Mouse (Mus musculus) common myeloid progenitor, adult 5-6 weeks (primary cell): ENCODE measurements around the gene Otp. TPM values are rescaled to one million over a fixed set of nuclear protein-coding genes. Genes with fewer than 3 reads are reported as not detected.
A peak's percentile ranks its signal among the peaks of the same experiment; 100 is the strongest.

Experiments
- ATAC-seq: replicated peaks from 2 replicates; pipeline ENCODE4 v1.8.0; 2016; ENCODE audit warnings: low read depth, mild to moderate bottlenecking, moderate TSS enrichment, inconsistent platforms; ENCODE audit not compliant: poor library complexity, severe bottlenecking
- total RNA-seq: library from RNA; stranded (forward); fragments of 200-1000, 187-1606 nt; gene quantifications from 2 replicates; pipeline ENCODE4 v1.2.3, GENCODE M21; 2017

Otp gene
- total RNA-seq, 1 experiment from 2014 or later = not detected

DNA sequence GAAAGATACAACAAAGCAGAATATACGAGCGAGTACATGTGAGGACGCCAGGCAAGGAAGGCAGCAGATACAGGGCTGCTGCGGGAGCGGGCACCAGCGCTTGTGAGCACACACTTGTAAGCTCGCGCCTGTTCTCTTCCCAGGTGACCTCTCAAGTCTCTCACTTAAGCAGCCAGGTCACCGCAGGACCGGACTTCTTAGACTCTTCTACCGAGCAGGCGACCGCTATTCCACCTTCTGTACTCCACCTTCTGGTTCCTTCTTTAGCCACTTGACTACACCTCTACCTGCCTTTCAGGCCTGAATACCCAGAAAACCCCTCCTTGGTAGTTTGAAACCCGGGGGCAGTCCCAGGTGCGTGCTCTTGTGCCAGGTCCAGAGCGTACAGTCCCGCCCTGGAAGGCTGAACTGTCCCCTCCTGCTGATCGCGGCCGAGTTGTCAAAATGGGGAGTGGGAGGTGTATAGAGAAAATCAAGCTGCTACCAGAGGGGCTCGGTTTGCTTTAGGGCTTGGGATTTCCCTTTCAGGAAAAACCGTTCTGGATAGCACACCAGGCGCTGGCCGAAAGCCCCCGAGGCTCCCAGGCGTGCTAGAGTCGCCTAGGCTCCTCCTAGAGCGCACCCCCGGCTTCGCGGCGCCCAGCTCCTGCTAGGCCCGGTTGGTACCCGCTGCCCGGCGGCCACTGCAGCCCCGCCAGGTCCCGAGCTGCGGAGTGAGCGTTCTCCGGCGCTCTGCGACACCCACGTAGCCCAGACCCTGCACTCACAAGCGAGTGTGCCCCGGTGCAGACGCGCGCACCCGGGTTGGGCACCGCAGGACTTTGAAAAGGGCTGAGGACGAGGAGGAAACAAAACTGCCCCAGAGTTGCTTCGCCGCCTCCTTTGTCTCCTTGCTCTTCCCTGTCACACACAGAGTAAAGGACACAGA, 2.0 kb upstream of the Otp start:
- no peak for ATAC-seq

- no peak for ATAC-seq
These were observed 1.4 kb upstream of the Otp start for GRCm38 (mm10) chr13:94874039-94874425.

GRCm38 (mm10) chr13:94874656-94875395, 576 bp upstream of the Otp start:
- no peak for ATAC-seq

- no peak for ATAC-seq
These were observed 1.1 kb downstream of the Otp start for GRCm38 (mm10) chr13:94876286-94877210.

- ATAC-seq = no peak
These were observed 1.8 kb downstream of the Otp start for GRCm38 (mm10) chr13:94877211-94877590.

GRCm38 (mm10) chr13:94877991-94878745, 2.8 kb downstream of the Otp start:
- no peak for ATAC-seq

GRCm38 (mm10) chr13:94881201-94881600, 5.8 kb downstream of the Otp start:
- no peak for ATAC-seq

- ATAC-seq = no peak
These were observed 6.8 kb downstream of the Otp start for GRCm38 (mm10) chr13:94882221-94882620.

- ATAC-seq = no peak
These were observed 7.3 kb downstream of the Otp start for GRCm38 (mm10) chr13:94882711-94883145.

- ATAC-seq = peak; percentile 36; the same call in 1 of the 2 replicates
These were observed 8.0 kb downstream of the Otp start for GRCm38 (mm10) chr13:94883163-94883965.

GRCm38 (mm10) chr13:94883966-94884960, 8.9 kb downstream of the Otp start:
- ATAC-seq = no peak

DNA sequence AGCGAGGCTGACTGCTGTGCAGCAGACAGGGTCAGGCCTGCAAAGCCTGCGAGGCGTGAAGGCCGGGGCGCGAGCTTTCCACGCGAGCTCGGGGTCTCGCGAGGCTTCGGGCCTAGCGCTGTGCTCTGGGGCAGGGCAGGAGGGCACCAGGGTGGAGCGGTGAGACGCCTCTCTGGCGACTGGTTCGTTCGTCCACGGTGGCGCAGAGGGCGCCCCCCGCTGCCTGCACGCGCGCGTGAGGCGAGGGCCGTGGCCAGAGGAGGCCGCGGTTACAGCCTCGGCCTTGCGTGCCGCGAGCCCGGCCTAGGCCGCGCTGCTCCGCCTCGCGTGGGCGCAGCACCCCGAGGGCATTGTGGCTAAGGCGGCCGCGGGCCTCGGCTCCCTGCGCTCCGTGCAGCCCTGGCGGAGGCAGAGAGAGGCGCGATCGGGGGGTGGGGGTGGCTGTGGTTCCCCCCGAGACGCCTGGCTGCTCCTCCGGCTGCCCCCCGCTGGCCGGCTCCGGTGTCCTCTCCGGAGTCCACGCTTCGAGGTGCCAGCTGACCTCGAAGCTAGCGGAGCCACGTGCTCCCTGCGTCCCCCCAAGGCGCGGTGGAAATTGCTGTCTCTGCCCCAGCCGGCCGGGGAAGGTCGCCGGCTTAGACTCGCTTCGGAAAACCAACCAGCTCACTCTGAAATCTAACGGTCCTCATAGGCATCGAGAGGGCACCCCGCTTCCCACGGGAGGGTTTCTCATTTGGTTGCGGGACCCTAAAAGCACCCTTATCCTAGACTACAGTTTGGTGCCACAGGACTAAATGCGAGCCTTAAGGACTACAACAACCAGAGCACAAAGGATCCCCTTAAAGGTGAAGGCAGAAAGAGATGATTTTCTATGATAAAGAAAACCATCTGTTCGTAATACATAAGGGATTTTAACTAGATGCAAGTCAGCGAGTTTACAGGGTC, 10.2 kb downstream of the Otp start:
- ATAC-seq = 0 out of 2 replicates have a peak, but pooled peaks have one; percentile 20

- no peak for ATAC-seq
These were observed 32.4 kb downstream of the Otp start for GRCm38 (mm10) chr13:94907841-94908240.

- no peak for ATAC-seq
These were observed 37.6 kb downstream of the Otp start for GRCm38 (mm10) chr13:94912961-94913360.

- no peak for ATAC-seq
These were observed 40.3 kb downstream of the Otp start for GRCm38 (mm10) chr13:94915654-94916053.

GRCm38 (mm10) chr13:94928086-94928485, 52.7 kb downstream of the Otp start:
- no peak for ATAC-seq
